Mouse (Mus musculus): ENCODE results near the gene Tfap4. TPM values are rescaled to one million over a fixed set of nuclear protein-coding genes. Genes with fewer than 3 reads are reported as not detected.

The Tfap4 gene
- 1.9 TPM for polyA plus RNA-seq (2014; fragmentation: Illumina TruSeq; extraction: RNeasy Lipid Tissue Mini Kit (QIAGEN cat#74804); ENCODE audit: low read depth, low replicate concordance)

DNA sequence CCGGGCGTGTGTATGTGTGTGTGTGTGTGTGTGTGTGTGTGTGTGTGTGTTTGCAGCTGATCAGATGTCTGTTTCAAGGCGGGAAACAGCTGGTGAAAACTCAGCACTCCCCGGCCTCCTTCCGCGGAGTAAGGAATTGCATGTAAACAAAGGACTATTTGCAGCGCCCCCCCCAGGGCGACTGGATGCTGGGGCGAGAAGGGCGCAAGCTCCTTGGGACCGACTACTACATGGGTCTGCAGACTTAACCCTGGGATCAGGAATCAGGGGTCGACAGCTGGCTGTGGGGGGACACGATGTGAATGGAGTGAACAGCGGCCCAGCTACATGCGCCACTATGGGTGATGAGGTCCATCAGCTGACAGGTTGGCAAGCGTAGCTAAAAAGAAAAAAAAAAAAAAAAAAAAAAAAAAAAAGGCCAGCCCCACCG lies at the start of gene Tfap4:
Gene Tfap4 (minus strand): TSS at position 140 of the 430 bp plus-strand sequence.

DNA sequence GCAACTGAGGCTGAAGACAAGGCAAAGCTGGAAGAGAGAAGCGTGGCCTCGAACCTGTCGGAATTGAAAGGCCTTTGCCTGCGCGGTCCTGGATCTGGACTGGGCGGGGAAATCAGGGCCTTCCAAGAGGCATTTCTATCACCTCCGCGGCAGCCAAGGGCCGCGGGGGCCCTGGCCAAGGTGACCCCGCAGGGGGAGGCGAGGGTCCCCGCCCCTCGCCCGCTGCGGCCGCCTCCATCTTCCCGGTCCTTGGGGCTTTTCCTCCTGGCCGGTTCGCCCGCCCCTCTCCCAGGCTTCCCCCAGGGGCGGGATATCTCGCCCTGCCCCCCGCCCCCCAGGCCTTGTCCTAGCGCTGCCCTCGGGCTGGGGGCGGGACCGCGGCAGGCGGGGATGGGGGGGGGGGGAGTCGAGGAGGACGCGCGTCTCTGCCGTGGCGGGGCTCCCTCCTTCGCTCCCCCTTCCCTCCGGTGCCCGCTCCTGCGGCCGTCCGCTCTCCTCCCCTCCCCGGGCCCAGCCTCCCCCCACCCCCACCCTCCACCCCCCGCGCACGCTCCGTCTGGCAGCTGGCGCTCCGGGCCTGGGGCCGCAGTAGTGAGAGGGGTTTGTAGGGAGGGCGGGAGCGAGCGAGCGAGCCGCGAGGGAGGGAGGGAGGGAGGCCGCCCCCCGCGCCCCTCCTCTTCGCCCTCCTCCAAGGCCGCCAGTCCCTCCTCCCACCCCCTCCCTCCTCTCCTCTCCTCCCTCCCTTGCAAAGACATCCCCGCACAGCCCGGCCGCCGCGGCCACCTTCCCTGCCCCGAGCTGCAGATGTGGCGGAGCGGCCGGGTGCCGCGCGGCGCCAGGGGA lies 34.5 kb upstream of the Tfap4 start, which contains the start of gene Glis2:
Gene Glis2 (plus strand): TSS at position 743 of the 843 bp plus-strand sequence.

DNA sequence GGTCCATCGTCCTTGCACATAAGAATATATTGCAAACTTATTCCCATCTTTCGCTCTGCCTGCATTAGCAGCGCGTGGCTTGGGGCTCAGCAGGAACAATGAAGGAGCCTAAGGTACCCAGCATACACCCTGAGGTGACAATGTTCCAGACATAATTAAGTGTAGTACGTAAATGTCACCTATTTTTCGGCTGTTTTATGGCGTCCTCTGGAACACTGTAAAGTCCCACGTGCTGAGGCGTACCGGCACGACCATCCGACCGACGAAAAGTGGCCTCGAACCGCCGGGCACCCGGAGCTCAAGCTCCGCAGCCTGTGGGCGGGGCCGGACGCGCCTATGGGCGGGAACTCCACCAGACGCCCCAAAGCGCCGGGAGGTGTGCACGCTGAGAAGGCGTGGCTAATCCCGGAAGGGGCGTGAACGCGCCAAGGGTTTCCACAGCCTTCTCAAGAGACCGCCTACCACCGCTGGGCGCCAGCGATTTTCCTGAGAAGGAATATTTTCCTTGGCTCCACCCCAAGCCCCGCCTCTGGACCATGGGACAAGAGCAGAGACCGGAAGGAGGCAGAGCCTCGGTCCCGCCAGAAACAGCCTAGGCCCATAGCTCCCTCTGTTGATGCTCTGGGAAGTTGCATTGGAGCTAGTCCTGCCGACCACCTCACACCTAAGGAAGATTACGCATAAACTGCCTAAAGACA lies 18.0 kb downstream of the Tfap4 start, which contains the start of gene Srl:
Gene Srl (minus strand): TSS at position 316 of the 698 bp plus-strand sequence.

Other genes with a start within 250 kb of the Tfap4 start
- gene Adcy9, start 139.4 kb downstream of the Tfap4 start, polyA plus RNA-seq (2014; fragmentation: Illumina TruSeq; extraction: RNeasy Lipid Tissue Mini Kit (QIAGEN cat#74804); ENCODE audit: low read depth, low replicate concordance), result 12.4 TPM
- gene Srl, start 18.0 kb downstream of the Tfap4 start, polyA plus RNA-seq (2014; fragmentation: Illumina TruSeq; extraction: RNeasy Lipid Tissue Mini Kit (QIAGEN cat#74804); ENCODE audit: low read depth, low replicate concordance), result 725 TPM
- gene Glis2, start 34.9 kb upstream of the Tfap4 start, polyA plus RNA-seq (2014; fragmentation: Illumina TruSeq; extraction: RNeasy Lipid Tissue Mini Kit (QIAGEN cat#74804); ENCODE audit: low read depth, low replicate concordance), result 10.6 TPM
- gene Pam16, start 65.1 kb upstream of the Tfap4 start, polyA plus RNA-seq (2014; fragmentation: Illumina TruSeq; extraction: RNeasy Lipid Tissue Mini Kit (QIAGEN cat#74804); ENCODE audit: low read depth, low replicate concordance), result 112 TPM
- 12.0 TPM for gene Vasn, start 80.1 kb upstream of the Tfap4 start, polyA plus RNA-seq (2014; fragmentation: Illumina TruSeq; extraction: RNeasy Lipid Tissue Mini Kit (QIAGEN cat#74804); ENCODE audit: low read depth, low replicate concordance)
- gene Dnaja3, start 80.1 kb upstream of the Tfap4 start, polyA plus RNA-seq (2014; fragmentation: Illumina TruSeq; extraction: RNeasy Lipid Tissue Mini Kit (QIAGEN cat#74804); ENCODE audit: low read depth, low replicate concordance), result 130 TPM
- 7.1 TPM for gene Coro7, start 119.9 kb upstream of the Tfap4 start, polyA plus RNA-seq (2014; fragmentation: Illumina TruSeq; extraction: RNeasy Lipid Tissue Mini Kit (QIAGEN cat#74804); ENCODE audit: low read depth, low replicate concordance)
- gene Nmral1, start 159.5 kb upstream of the Tfap4 start, polyA plus RNA-seq (2014; fragmentation: Illumina TruSeq; extraction: RNeasy Lipid Tissue Mini Kit (QIAGEN cat#74804); ENCODE audit: low read depth, low replicate concordance), result 3.4 TPM
- gene Hmox2, start 166.5 kb upstream of the Tfap4 start, polyA plus RNA-seq (2014; fragmentation: Illumina TruSeq; extraction: RNeasy Lipid Tissue Mini Kit (QIAGEN cat#74804); ENCODE audit: low read depth, low replicate concordance), result 74.5 TPM
- gene Cdip1, start 230.4 kb upstream of the Tfap4 start, polyA plus RNA-seq (2014; fragmentation: Illumina TruSeq; extraction: RNeasy Lipid Tissue Mini Kit (QIAGEN cat#74804); ENCODE audit: low read depth, low replicate concordance), result 65.9 TPM

Measured in heart, adult 10 weeks (tissue).